Mouse (Mus musculus) adrenal gland (tissue): ENCODE data around the gene Nln.

Experiments
- intact Hi-C: fragments of 180-260 bp; cut with DNase I; formaldehyde crosslinking; loops from one replicate; pipeline ENCODE4 v1.15.1; 2025

Gene Nln

DNA sequence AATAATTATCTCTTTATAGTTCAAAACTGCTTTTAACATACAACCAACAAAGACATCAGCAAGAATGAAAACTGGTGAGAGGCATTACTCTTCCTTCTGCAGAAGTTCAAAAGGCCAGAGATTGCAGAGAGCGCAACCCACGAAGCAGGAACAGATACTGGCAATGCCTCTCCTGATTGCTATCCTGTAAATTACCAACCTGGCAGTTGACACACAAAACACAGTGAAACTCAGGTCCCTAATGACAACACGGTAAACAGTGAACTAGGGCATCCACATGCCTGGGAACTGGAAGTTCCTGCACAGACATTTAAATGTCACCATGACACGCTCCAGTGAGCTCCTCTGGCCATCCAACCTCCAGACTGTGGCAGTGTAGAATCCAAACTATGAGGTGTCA, 65.1 kb downstream of the Nln start:
- intact Hi-C loops: loop anchor here (5.0 to 10.0 kb wide), 2 partner anchors 122 to 200 kb away; partner anchors contain the start of gene Erbin

- intact Hi-C loops: loop anchor here (5.0 to 10.0 kb wide), 2 partner anchors 120 to 198 kb away; partner anchors contain the start of gene Erbin
Measured at GRCm38 (mm10) chr13:104042738-104043137, 66.7 kb downstream of the Nln start.

- intact Hi-C loops: loop anchor here (5.0 to 10.0 kb wide), 2 partner anchors 119 to 197 kb away; partner anchors contain the start of gene Erbin
Measured at GRCm38 (mm10) chr13:104041481-104041880, 67.9 kb downstream of the Nln start.

- intact Hi-C loops: loop anchor here (5.0 to 10.0 kb wide), 2 partner anchors 119 to 196 kb away; partner anchors contain the start of gene Erbin
Measured at GRCm38 (mm10) chr13:104040950-104041349, 68.5 kb downstream of the Nln start.

GRCm38 (mm10) chr13:104039861-104040260, 69.6 kb downstream of the Nln start:
- intact Hi-C loops: loop anchor here (5.0 to 10.0 kb wide), 2 partner anchors 118 to 195 kb away; partner anchors contain the start of gene Erbin

DNA sequence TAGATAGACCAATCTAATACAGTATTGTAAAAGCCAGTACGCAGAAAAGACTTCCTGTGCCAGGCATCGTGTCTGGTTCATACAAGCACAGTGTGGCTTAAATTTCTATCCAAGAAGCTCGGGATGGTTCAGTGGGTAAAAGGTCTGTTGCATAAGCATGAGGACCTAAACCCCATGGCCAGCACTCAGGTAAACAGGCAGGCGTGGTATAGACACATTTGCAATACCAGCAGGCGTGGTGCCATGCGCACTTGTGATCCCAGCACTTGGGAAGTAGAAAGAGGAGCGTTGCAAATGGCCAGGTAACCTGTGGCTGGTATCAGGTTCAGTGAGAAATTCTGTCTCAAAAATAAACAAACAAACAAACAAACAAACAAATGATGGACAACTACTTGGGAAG, 70.5 kb downstream of the Nln start:
- intact Hi-C loops: no loop called here

DNA sequence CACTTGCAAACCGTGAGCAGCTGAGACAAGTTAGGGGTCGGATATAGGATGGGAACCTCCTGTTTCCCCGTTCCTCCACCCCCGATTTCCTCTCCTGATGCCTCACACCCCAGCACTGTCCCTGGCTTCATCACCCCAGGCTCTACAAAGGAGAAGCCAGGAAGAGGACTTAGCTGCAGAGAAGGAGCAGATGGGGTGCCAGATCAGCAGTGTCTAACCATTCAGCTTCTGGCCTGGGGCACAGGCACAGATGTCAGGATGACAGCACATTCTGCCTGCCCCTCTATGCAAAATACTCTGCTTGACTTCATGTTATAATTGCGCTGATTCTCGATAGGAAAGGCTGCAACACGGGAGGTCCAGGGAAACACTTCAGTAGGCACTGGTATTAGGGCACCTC, 71.1 kb downstream of the Nln start:
- intact Hi-C loops: no loop called here

GRCm38 (mm10) chr13:104037531-104038290, 71.7 kb downstream of the Nln start:
- intact Hi-C loops: no loop called here

GRCm38 (mm10) chr13:104036494-104037290, 72.7 kb downstream of the Nln start:
- intact Hi-C loops: no loop called here

- intact Hi-C loops: no loop called here
Measured at GRCm38 (mm10) chr13:104035651-104036050, 73.8 kb downstream of the Nln start.

DNA sequence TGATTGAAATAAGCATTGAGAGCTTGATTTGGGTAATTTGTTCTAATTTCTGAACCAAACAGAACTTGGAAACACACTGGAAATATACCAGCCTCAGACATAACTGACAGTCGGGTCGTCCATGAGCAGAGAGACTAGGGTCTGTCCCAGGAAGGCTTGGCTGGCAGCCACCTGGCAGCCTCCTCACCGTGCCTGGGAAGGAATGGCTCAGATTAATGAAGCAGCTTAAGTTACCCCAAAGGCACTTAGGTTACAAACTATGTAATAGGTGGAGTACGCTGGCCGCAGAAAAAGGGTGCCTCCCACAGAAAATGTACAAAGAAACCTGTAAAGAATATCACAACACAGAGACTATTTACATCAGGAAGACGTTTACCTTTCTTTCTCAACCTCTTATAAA, 74.6 kb downstream of the Nln start:
- intact Hi-C loops: no loop called here

GRCm38 (mm10) chr13:104032620-104033133, 76.7 kb downstream of the Nln start:
- intact Hi-C loops: no loop called here

- intact Hi-C loops: no loop called here
Measured at GRCm38 (mm10) chr13:104031821-104032331, 77.5 kb downstream of the Nln start.

GRCm38 (mm10) chr13:104030956-104031355, 78.5 kb downstream of the Nln start:
- intact Hi-C loops: no loop called here

GRCm38 (mm10) chr13:104029511-104029910, 79.9 kb downstream of the Nln start:
- intact Hi-C loops: no loop called here

DNA sequence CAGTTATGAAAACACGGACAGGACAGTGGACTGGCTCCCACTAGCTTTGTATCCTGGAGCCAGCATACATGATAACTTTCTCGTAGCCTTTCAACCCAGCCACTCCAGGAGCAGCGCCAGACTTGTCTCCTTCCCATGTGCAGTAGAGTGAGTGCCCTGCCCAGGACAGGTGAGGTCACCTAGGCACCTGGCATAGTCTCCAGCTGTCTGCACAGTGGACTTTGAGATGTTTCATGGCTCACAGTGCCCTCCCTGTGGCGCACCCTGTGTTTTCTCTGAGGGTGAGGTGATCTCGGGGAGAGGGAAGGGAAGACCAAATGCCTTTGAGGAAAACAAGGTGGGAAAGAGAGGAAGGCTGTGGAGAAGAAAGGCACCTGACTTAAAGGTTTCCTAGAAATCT, 80.3 kb downstream of the Nln start:
- intact Hi-C loops: no loop called here

DNA sequence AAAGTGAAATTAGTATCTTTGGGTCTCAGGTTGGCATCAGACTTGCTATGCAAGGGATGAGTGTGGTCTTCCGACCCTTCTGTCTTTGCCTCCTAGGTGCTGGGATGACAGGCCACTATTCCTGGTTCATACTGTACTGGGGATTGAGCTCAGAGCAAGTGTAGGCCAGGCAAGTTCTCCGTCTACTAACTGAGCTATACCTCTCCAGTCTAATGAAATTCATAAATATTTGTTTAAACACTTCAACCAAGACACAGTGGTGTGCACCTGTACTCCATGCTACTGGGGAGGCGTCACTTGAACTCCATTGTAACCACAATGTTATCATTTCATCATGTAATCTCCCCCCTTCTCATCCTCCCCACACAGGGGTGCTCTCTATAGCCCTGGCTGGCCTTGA, 82.9 kb downstream of the Nln start:
- intact Hi-C loops: no loop called here

DNA sequence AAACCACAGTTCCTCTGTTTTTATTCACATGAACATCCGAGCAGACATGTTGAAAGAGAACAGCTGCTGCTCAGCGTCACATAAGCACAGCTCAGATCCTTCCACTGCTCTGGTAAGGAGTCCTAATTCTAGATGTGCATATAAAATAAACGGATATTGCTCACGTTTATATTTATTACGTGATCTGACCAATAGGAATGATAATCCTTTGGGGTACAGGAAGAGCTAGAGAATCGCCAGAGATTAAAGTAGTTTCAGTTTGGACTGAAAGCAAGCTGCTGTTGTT, 83.8 kb downstream of the Nln start:
- intact Hi-C loops: no loop called here

DNA sequence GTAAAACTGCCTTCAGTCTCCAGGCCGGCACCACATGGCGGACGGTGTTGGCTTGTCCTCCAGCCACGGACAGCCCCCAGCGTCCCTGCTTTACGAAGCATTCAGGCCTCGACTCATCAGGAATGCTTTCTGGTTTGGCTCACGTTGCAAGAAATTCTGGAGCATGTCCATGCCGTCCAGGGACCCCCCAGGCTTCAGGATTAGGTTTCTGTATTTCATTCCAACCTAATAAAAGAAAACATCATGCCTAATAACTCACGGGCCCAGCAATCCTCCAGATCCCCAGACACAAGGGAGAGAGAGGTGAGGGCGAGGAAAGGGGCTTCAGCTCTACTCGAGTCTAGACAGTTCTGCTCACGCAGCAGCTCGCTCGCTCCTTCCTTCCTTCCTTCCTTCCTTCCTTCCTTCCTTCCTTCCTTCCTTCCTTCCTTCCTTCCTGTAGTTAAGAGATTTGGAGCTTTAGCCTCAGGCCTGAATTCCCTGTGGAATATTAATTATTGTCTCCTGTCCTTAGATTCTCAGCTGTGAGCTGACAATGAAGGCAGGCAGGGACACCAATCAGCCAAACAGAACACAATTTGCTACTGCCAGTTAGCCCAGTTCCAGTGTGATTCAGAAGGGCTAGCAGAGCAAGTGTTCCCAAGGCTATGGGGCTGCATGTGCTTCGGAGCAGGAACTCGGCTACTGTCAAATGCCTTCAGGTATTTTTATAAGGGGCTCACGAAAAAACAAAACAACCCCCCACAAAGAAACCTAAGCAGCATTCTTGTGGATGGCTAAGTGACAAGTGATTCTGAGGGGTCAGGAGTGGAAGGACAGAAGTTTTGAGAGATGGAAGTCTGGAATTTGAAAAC, 84.3 kb downstream of the Nln start:
- intact Hi-C loops: no loop called here

- intact Hi-C loops: no loop called here
Measured at GRCm38 (mm10) chr13:104024275-104024674, 85.1 kb downstream of the Nln start.

DNA sequence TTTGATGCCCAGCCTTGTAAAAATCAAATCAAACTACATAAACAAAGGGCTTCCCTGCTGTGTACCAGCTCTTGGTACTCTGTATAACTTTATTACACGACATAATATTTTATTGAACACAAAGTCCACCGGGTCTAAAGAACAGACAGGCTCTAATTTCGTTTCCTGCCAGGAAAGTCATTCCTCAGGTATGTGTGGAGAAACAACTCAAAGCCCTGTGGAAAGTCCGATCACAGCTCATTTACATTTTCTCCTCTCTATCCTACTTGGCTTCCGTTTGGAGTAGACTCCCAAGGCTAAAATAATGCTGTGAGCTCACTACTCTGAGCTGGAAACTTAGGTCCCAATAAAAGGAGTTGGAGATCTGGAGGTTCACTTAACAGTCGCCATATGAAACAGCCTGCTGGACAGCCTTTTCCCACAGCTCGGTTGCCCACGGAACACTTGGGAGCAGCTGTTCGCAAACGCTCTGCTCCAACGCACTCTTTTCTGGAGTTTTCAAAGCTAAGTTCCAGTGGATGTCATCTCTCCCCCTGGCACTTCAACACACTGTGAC, 86.0 kb downstream of the Nln start:
- intact Hi-C loops: no loop called here
